Mouse (Mus musculus): ENCODE measurements around the gene Dixdc1. TPM values are rescaled to one million over a fixed set of nuclear protein-coding genes. Genes with fewer than 3 reads are reported as not detected.
A peak's percentile ranks its signal among the peaks of the same experiment; 100 is the strongest.

The Dixdc1 gene
- polyA plus RNA-seq, 1 experiment from 2014 or later, result 39.2 TPM

GRCm38 (mm10) chr9:50751323-50751722 lies 12.0 kb upstream of the Dixdc1 start, which contains the start of gene Cryab:
Gene Cryab, plus strand, starts transcription at chr9:50751325.
- H3K4me1 ChIP-seq (ENCODE audit: control insufficient read depth, insufficient read depth, low read length), result no peaks in the 10 kb centered on the region
- no peaks in the 10 kb centered on the region for H3K27me3 ChIP-seq (ENCODE audit: control insufficient read depth, insufficient read depth, low read length)
- ATAC-seq (ENCODE audit: low read depth), result no peak
- no peak within 1 kb of the TSS for H3K4me3 ChIP-seq (ENCODE audit: low read depth, low read length)
- H3K27ac ChIP-seq (ENCODE audit: low read depth, low read length), result no peak within 1 kb of the TSS
- H3K4me2 ChIP-seq (ENCODE audit: low read depth, low read length), result no peak within 1 kb of the TSS
- no peaks in the 10 kb centered on the region for H3K36me3 ChIP-seq (ENCODE audit: control insufficient read depth, insufficient read depth, low read length)
- no peaks in the 10 kb centered on the region for H3K9me3 ChIP-seq (ENCODE audit: control insufficient read depth, low read length)
- 79% methylated on average over 22 of the region's 22 CpGs for WGBS
- H3K9ac ChIP-seq (replicated peaks; ENCODE audit: low read depth, low read length), result no peak within 1 kb of the TSS

DNA sequence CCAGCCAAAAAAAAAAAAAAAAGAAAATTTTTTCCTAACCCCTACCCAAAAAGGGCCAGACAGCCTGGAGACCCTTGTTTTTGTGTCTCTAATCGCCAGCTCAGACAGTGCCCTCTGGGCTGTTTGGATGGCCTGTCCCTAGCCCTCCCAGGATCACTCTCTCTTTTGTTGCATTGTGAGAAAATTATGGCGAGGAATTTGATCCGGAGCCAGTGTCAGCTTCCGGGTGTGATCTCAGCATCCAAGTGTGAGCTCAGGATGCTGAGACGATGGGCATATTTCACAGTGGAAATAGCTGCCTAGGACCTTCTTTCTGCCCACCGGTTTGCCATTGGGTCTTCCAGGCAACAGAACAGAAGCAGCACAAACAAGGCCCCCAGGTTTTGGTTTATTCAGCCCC lies 11.4 kb upstream of the Dixdc1 start:
- 57% methylated on average over 6 of the region's 6 CpGs for WGBS
- no peak overlapping the region for H3K27ac ChIP-seq (ENCODE audit: low read depth, low read length)
- no peaks in the 10 kb centered on the region for H3K36me3 ChIP-seq (ENCODE audit: control insufficient read depth, insufficient read depth, low read length)
- no peak for ATAC-seq (ENCODE audit: low read depth)
- no peak overlapping the region for H3K4me3 ChIP-seq (ENCODE audit: low read depth, low read length)
- no peaks in the 10 kb centered on the region for H3K9me3 ChIP-seq (ENCODE audit: control insufficient read depth, low read length)
- H3K4me1 ChIP-seq (ENCODE audit: control insufficient read depth, insufficient read depth, low read length), result no peaks in the 10 kb centered on the region
- H3K27me3 ChIP-seq (ENCODE audit: control insufficient read depth, insufficient read depth, low read length), result no peaks in the 10 kb centered on the region
- H3K4me2 ChIP-seq (ENCODE audit: low read depth, low read length), result no peak overlapping the region
- H3K9ac ChIP-seq (replicated peaks; ENCODE audit: low read depth, low read length), result no peak overlapping the region

DNA sequence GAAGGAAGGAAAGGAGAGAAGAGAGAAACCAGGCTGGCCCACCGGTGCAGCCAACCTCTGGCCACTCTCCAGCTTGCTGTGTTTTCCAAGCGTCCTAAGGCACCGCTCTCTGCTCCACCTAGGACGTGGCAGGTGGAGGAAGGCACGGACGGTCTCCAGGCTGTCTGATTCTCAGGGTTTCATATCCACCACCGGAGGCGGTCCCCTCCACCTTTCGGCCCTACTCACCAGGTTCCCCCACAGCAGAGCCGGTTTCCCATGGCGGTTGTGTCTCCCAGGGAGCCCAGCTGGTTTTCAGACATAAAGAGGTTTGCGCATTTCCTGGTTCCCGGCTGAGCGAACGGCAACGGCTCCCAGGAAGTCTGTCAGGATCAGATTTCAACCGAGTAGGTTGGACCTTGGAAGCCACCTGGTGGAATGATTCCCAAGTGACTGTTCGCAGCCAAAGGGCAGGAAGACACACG lies 6.9 kb upstream of the Dixdc1 start, which contains the start of gene 2310030G06Rik:
TSS of gene 2310030G06Rik (minus strand) at position 323 of the 464 bp plus-strand sequence.
- Histone ChIP-seq H3K36me3 (ENCODE audit: control insufficient read depth, insufficient read depth, low read length) (no peaks in the 10 kb centered on the region), H3K27ac (ENCODE audit: low read depth, low read length) (no peak within 1 kb of the TSS)
- ATAC-seq (ENCODE audit: low read depth), result 0 out of 2 replicates have a peak, but pooled peaks have one; percentile 34

DNA sequence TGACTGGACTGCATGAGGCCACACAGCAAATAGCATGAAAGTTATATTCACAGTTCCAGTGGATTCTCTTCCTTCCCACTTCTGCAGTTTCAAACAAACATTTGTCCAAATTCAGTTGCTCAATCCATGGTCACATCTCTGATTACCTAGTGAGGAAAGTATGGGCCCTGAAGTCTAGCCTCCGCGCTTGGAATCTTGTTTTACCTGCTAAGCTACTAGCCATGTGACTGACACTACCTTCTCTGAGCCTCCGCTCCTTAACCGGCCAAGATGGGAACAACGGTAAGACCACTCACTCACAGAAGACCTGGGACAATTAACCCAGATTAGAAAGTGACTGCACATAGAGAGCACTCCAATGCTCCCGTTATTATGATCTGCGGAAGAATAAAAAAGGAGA lies 6.5 kb upstream of the Dixdc1 start:
- H3K27me3 ChIP-seq (ENCODE audit: control insufficient read depth, insufficient read depth, low read length), result no peaks in the 10 kb centered on the region
- no peaks in the 10 kb centered on the region for H3K9me3 ChIP-seq (ENCODE audit: control insufficient read depth, low read length)
- H3K4me2 ChIP-seq (ENCODE audit: low read depth, low read length), result peak overlapping the region; percentile 51
- H3K36me3 ChIP-seq (ENCODE audit: control insufficient read depth, insufficient read depth, low read length), result no peaks in the 10 kb centered on the region
- peak overlapping the region; percentile 22 for H3K4me3 ChIP-seq (ENCODE audit: low read depth, low read length)
- WGBS, result 14% methylated on average over 7 of the region's 7 CpGs
- H3K4me1 ChIP-seq (ENCODE audit: control insufficient read depth, insufficient read depth, low read length), result no peaks in the 10 kb centered on the region
- H3K9ac ChIP-seq (replicated peaks; ENCODE audit: low read depth, low read length), result no peak overlapping the region
- H3K27ac ChIP-seq (ENCODE audit: low read depth, low read length), result no peak overlapping the region
- no peak for ATAC-seq (ENCODE audit: low read depth)

More for the DNA sequence above, 6.9 kb upstream of the Dixdc1 start, which contains the start of gene 2310030G06Rik:
- WGBS, result 2% methylated on average over 19 of the region's 19 CpGs
- H3K4me3 ChIP-seq (ENCODE audit: low read depth, low read length), result peak within 1 kb of the TSS; percentile 22
- no peak within 1 kb of the TSS for H3K9ac ChIP-seq (replicated peaks; ENCODE audit: low read depth, low read length)
- no peaks in the 10 kb centered on the region for H3K4me1 ChIP-seq (ENCODE audit: control insufficient read depth, insufficient read depth, low read length)
- H3K27me3 ChIP-seq (ENCODE audit: control insufficient read depth, insufficient read depth, low read length), result no peaks in the 10 kb centered on the region
- peak within 1 kb of the TSS; percentile 51 for H3K4me2 ChIP-seq (ENCODE audit: low read depth, low read length)
- no peaks in the 10 kb centered on the region for H3K9me3 ChIP-seq (ENCODE audit: control insufficient read depth, low read length)

GRCm38 (mm10) chr9:50742744-50743143 lies 3.4 kb upstream of the Dixdc1 start:
- no peak for ATAC-seq (ENCODE audit: low read depth)

GRCm38 (mm10) chr9:50742261-50742660 lies 2.9 kb upstream of the Dixdc1 start:
- no peaks in the 10 kb centered on the region for H3K9me3 ChIP-seq (ENCODE audit: control insufficient read depth, low read length)
- ATAC-seq (ENCODE audit: low read depth), result no peak
- no peaks in the 10 kb centered on the region for H3K36me3 ChIP-seq (ENCODE audit: control insufficient read depth, insufficient read depth, low read length)

More at GRCm38 (mm10) chr9:50742744-50743143, 3.4 kb upstream of the Dixdc1 start:
- no peaks in the 10 kb centered on the region for H3K36me3 ChIP-seq (ENCODE audit: control insufficient read depth, insufficient read depth, low read length)
- no peak overlapping the region for H3K4me2 ChIP-seq (ENCODE audit: low read depth, low read length)
- no peaks in the 10 kb centered on the region for H3K9me3 ChIP-seq (ENCODE audit: control insufficient read depth, low read length)
- H3K4me3 ChIP-seq (ENCODE audit: low read depth, low read length), result no peak overlapping the region
- H3K27ac ChIP-seq (ENCODE audit: low read depth, low read length), result no peak overlapping the region
- WGBS, result 84% methylated on average over 2 of the region's 2 CpGs
- no peaks in the 10 kb centered on the region for H3K27me3 ChIP-seq (ENCODE audit: control insufficient read depth, insufficient read depth, low read length)
- no peak overlapping the region for H3K9ac ChIP-seq (replicated peaks; ENCODE audit: low read depth, low read length)
- 0 out of 2 replicates have a peak, but pooled peaks cover 6% of the 10 kb centered on the region for H3K4me1 ChIP-seq (ENCODE audit: control insufficient read depth, insufficient read depth, low read length)

DNA sequence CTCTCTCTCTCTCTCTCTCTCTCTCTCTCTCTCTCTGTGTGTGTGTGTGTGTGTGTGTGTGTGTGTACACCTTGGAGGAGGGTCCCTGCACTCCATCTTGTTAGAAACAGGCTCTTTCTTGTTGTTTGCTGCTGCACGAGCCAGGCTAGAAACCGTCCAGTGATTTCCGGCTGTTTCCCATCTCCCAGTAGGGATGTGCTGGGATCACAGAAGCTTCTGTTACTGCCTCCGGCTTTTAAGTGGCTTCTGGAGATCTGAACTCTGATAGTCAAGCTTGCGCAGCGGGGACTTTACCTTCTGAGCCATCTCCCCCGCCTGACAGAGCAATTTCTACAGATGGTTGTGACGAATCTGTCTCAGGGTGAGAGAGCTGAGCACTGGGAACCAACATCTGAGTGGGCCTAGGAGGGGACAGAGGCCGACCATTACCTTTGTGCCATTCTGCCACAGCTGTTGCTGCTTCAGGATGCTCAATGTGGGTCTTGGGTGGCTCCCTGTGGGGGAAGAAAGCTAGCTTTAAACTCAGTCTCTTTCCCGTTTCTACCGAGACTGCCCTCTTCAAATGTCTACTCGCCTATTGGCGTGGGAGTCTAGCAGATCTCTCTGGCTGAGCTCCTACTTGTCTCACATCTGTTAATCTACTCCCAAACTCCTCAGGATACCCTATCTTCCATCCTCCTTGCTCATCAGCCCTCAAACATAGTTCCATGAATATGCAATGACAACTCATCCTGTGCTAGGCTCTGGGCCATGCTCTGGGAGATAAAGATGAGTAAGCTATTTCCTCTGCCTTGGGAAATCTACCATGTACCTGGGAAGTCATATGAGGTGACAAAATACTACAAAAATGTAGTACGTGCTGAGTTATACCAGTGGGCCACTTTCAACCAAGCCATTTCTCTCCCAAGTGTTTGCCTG lies 1.8 kb upstream of the Dixdc1 start:
- WGBS, result 89% methylated on average over 14 of the region's 14 CpGs
- H3K27me3 ChIP-seq (ENCODE audit: control insufficient read depth, insufficient read depth, low read length), result no peaks in the 10 kb centered on the region
- no peak overlapping the region for H3K4me2 ChIP-seq (ENCODE audit: low read depth, low read length)
- H3K4me1 ChIP-seq (ENCODE audit: control insufficient read depth, insufficient read depth, low read length), result 0 out of 2 replicates have a peak, but pooled peaks cover 6% of the 10 kb centered on the region
- H3K4me3 ChIP-seq (ENCODE audit: low read depth, low read length), result no peak overlapping the region
- no peaks in the 10 kb centered on the region for H3K9me3 ChIP-seq (ENCODE audit: control insufficient read depth, low read length)
- no peak for ATAC-seq (ENCODE audit: low read depth)
- H3K27ac ChIP-seq (ENCODE audit: low read depth, low read length), result no peak overlapping the region
- H3K9ac ChIP-seq (replicated peaks; ENCODE audit: low read depth, low read length), result no peak overlapping the region
- H3K36me3 ChIP-seq (ENCODE audit: control insufficient read depth, insufficient read depth, low read length), result no peaks in the 10 kb centered on the region

More at GRCm38 (mm10) chr9:50742261-50742660, 2.9 kb upstream of the Dixdc1 start:
- Histone ChIP-seq H3K4me3 (ENCODE audit: low read depth, low read length) (no peak overlapping the region), H3K4me1 (ENCODE audit: control insufficient read depth, insufficient read depth, low read length) (0 out of 2 replicates have a peak, but pooled peaks cover 6% of the 10 kb centered on the region), H3K27ac (ENCODE audit: low read depth, low read length) (no peak overlapping the region), H3K4me2 (ENCODE audit: low read depth, low read length) (no peak overlapping the region), H3K27me3 (ENCODE audit: control insufficient read depth, insufficient read depth, low read length) (no peaks in the 10 kb centered on the region), H3K9ac (replicated peaks; ENCODE audit: low read depth, low read length) (no peak overlapping the region)
- WGBS, result 85% methylated on average over 3 of the region's 3 CpGs

DNA sequence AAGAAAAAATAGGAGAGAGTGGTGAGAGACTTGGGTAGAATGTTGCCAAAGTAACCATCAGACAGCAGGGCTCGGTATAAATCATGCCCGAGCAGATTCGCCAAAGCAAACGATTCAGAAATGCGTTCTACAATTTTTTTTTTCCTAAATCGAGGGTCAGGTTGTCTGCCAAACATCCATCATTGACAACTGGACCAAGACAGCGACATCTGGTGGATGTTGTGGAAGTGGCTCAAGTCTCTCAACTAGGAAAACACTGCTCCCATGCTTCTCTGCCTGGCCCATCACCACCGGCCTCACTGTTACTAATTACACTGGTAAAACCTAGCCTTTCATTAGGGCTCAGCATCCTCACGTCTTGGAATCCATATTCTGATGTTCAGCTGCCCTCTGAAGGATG lies 4.3 kb downstream of the Dixdc1 start:
- H3K4me2 ChIP-seq (ENCODE audit: low read depth, low read length), result peak overlapping the region; percentile 23; the same call in 1 of the 2 replicates
- whole genome bisulfite sequencing, result 2% methylated on average over 9 of the region's 9 CpGs
- no peaks in the 10 kb centered on the region for H3K27me3 ChIP-seq (ENCODE audit: control insufficient read depth, insufficient read depth, low read length)
- H3K4me3 ChIP-seq (ENCODE audit: low read depth, low read length), result 0 out of 2 replicates have a peak overlapping the region, but pooled peaks have one; percentile 9
- ATAC-seq (ENCODE audit: low read depth), result no peak
- H3K27ac ChIP-seq (ENCODE audit: low read depth, low read length), result no peak overlapping the region
- no peaks in the 10 kb centered on the region for H3K9me3 ChIP-seq (ENCODE audit: control insufficient read depth, low read length)
- H3K9ac ChIP-seq (replicated peaks; ENCODE audit: low read depth, low read length), result no peak overlapping the region
- no peaks in the 10 kb centered on the region for H3K36me3 ChIP-seq (ENCODE audit: control insufficient read depth, insufficient read depth, low read length)
- H3K4me1 ChIP-seq (ENCODE audit: control insufficient read depth, insufficient read depth, low read length), result 0 out of 2 replicates have a peak, but pooled peaks cover 6% of the 10 kb centered on the region

DNA sequence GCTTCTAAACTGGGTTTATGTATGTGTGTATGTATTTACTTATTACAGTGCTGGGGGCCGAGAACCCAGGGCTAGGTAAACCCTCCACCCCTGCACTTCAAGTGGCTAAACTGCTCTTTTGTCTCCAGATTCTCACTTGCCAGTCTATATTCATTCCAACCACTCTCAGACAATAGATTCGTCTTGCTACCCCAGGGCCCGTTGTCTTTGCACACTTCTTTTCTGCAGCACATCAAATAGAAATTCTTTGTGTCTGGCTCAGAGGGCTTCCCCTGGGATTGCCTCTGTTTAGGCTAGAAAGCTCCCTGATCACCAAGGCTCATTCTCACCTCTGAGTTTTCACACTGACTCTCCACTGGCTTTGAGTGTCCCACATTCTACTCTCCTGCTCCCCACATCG lies 6.8 kb downstream of the Dixdc1 start:
- no peak for ATAC-seq (ENCODE audit: low read depth)
- Histone ChIP-seq H3K9ac (replicated peaks; ENCODE audit: low read depth, low read length) (no peak overlapping the region), H3K9me3 (ENCODE audit: control insufficient read depth, low read length) (no peaks in the 10 kb centered on the region), H3K4me3 (ENCODE audit: low read depth, low read length) (no peak overlapping the region), H3K4me2 (ENCODE audit: low read depth, low read length) (no peak overlapping the region), H3K27ac (ENCODE audit: low read depth, low read length) (no peak overlapping the region), H3K36me3 (ENCODE audit: control insufficient read depth, insufficient read depth, low read length) (no peaks in the 10 kb centered on the region), H3K27me3 (ENCODE audit: control insufficient read depth, insufficient read depth, low read length) (no peaks in the 10 kb centered on the region), H3K4me1 (ENCODE audit: control insufficient read depth, insufficient read depth, low read length) (no peaks in the 10 kb centered on the region)
- WGBS, result 1% methylated on average over 4 of the region's 4 CpGs
